Mouse (Mus musculus) bone marrow macrophage, adult 2 months (primary cell): ENCODE measurements at regions not wholly inside any gene's neighbourhood (a gene's known extent, or its start where the extent isn't known, plus 50 kb on each side); places are given as distances from the start of the nearest gene placed in this dataset.

Experiments
- CTCF ChIP-seq: IDR thresholded peaks from 2 replicates; pipeline ENCODE4 v1.5.1; 2012; ENCODE audit warnings: low read depth, mild to moderate bottlenecking, low read length, moderate library complexity
- POLR2A ChIP-seq: IDR thresholded peaks from 2 replicates; pipeline ENCODE4 v1.6.1; 2012; ENCODE audit warnings: mild to moderate bottlenecking, low read depth, low read length, borderline replicate concordance

- TF ChIP-seq CTCF (no peak), POLR2A (no peak)
Measured at GRCm38 (mm10) chr15:6029214-6029613, 270.4 kb upstream of the Dab2 start.
